Mouse (Mus musculus) thymus, postnatal 10 days (tissue): ENCODE data around the gene Atp6v1g1.

Experiments
- DNase-seq, 2 experiments: peaks; one replicate each; pipeline ENCODE4 v3.0.0; 2021; ENCODE audit warnings: low spot score in 2 of 2

Gene Atp6v1g1

DNA sequence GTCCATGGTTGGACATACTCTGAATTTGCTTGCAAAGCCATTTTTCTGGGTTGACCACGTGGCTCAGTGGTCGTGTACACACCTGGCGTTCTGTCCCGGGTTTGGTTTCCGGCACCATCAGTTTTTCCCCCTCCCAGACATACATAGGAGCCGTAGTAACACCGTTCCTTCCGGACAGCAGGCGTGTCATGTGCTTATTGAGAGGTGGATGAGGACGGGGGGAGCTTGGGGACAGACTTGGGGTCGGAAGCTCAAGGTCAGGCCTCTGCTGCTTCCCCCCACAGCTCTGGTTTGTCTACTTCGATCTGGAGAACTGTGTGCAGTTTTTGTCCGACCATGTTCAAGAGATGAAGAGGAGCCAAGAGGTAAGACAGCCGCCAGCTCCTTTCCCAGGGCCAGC is 35.1 kb downstream of the Atp6v1g1 start:
- no peak for DNase-seq

DNA sequence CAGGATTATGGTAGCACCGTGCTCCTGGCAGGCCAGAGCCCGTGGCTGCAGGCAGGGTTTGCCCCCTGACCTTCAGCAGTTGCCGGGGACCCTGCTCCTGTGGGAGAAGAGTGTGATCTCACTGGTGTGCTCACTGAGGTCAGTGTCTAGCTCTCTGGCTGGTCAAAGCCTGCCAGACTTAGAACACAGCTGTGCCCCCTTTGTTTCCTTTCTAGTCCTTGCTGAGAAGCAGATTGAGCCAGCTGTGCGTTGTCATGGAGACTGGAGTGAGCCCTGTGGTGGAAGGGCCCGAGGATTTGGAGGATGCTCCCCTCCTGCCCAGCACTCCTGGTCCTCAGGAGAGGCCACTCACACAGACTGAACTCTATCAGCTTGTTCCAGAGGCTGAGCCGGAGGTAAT is 35.5 kb downstream of the Atp6v1g1 start:
- DNase-seq = no peak

DNA sequence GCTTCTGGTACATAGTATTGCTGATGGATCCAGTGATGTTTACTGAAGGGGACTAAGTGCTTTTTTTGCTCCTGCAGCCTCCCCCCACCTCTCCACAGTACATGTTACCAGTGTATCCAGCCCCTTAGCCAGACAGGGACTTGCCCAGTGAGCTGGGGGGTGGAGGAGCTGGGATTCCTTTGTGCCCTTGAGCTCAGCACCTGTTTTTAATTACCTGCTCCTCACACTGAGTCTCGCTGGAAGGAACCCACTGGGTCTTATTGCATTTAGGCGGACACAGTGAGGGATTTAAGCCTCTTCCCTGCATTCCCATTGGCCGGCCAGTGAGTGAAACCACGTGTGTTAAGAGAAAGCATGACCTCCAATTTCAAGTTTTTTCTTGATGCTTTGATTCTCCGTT is 38.0 kb downstream of the Atp6v1g1 start:
- no peak for DNase-seq

DNA sequence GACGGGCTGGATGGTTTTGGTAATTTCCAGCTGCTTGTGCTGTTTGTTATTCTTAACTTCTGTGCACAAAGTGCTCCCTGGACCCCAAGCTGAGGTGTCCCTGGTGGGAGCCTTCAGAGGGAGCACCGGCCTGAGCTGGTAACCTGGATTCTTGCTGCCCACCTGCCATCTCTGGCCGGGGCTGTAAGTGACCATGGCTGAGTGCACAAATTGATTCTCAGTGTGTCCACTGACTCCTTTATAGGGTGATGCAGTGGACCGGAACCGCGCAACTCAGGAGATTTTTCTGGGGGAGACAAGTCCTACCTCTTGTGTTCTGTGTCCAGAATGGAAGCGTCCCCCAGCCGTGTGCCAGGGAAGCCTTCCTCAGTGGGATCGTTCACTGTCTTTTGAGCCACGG is 40.6 kb downstream of the Atp6v1g1 start:
- no peak for DNase-seq

DNA sequence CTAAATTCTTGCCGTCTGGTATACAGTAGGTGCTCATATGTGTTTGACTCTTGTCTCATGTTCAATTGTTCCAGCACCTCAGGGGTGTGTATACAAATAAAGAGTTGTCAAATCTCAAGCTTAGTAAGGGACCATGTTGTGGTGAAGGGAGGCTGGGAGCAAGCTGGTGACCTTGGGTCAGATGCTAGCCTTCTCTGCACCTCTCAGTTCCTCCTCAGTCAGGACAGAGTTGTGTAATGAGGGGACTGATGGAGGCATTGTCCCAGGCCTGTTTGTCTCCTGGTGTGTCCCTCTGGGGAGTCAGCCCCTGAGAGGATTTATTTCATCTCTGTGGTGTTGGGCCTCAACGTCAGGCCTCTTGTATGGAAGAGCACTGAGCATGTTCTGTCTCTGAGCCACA is 41.7 kb downstream of the Atp6v1g1 start:
- DNase-seq = no peak

DNA sequence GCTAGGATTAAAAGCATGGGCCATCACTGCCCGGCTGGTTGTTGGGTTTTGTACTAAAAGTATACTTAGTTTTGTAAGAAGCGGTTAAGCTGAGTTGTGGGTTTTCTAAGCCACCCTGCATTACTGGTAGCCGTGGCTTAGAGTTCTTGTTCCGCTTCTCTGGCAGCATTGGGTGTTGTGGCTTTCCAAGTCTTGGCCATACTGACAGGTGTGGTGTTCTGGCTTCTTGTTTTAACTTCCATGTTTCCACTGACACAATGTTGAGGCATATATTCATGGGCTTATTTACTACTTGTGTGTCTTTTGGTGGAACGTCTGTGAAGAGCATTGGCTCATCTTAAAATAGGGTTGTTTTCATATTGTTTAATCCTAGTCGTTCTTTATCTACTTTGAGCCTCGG is 45.4 kb downstream of the Atp6v1g1 start:
- DNase-seq = no peak

DNA sequence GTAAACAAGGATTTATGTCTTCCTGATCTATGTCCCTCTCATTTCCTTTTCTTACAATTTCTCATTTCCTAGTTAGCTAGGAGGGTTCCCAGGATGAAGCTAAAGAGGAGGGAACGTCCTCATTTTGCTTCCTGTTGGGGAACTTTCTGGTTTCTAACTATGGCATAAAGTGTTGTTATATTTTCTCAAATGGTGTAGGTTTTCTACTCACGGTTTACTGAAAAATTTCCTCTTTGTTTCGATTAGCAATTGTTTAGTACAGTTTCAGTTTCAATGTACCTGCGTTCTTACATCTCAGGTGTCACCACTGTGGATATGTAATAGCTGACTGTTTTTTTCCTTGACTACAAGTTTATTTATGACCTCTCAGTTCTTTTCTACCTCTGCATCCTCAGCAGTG is 46.0 kb downstream of the Atp6v1g1 start:
- DNase-seq = no peak

DNA sequence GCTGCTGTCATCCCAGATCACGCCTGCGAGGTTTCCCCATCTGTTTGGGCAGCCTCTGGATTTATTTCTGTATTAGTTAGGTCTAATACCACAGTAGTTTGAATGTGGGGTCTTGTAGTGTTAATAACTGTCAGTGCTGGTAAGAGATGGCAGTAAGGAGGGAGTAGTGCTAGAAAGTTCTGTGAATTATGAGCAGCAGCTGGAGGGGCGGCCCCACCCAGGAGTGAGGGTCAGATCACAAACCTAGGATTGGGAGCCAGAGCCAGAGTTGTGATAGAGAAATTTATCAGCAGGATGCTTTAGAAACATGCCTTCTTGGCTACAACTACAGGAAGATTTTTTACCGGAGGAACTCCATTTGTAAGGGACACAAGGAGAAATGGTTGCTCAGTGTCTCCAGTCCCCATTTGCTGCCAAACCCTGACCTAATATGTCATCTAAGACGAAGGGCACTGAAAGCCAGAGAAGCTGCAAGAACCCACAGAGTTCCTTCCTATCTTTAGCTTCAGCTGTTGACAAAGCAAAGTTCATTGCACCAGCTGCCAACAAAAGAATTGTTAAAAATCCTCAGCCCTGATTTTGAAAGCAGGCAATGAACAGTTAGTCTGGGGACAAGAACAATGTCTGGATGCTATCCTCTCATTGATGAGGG is 50.0 kb downstream of the Atp6v1g1 start:
- DNase-seq = no peak

DNA sequence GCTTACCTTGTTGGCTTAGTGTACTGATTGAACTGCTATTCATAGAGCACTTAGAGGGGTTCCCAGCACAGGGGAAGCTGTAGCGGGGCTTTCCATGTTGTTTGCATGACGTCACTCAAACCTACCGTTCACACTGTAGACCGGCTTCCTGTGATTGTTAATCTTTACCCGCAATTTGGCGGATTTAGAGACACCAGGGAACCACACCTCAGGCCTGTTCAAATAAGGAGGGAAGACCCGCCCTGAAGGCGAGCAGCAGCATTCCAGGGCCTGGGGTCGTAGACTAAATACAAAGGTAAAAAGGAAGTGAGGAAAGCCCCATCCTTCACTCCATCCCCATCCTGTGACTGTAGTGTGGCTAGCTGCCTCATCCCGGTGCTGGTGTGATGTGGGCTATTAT is 50.7 kb downstream of the Atp6v1g1 start:
- no peak for DNase-seq

DNA sequence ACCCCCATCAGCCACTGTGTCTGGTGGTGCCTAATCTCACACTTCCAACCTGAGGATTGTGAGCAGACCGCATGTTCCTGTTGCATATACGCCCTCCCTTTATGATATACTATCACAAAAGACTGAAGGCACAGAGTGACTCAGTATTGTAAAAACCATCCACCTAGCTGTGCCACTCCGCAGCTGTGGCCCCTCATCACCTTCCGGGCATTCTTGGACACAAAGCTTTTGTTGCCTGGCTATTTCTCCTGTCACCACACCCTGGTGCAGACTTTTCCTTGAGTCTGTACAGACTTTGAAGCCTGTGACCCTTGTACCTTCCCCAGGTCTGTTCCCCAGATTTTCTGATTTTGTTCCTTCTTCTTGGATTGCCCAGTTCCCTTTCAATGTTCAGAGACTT is 51.4 kb downstream of the Atp6v1g1 start:
- no peak for DNase-seq
